Comparison of ENCODE assay signal across 28 mouse cellular contexts in the genomic region with DNA sequence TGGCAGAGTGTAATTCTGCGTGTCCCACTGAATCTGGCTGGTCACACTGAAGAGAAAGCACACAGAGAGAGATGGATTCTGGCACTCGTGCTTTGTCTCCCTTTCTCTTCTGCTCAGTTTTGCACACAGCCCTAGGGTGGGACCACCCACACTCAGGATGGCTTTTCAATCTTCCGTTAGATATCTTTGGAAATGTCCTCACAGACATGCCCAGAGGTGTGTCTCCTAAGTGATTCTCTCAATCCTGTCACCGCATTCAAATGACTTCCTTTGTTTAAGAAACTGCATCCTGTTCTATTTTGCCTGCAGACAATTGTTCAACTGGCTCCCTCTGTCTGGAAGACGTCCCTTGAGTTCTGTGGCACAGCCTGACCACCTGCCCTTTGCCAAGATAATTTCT.
DNase-seq lines count a peak whose midpoint lies in the region; ATAC-seq and TF ChIP-seq lines count a peak whose summit lies in the region.
"Had no signal": no experiment of that assay in that cellular context is flagged by ENCODE, and none has a peak within 500 bp of the region (broad histone marks: within the 10 kb centered on the region; RNA-seq: fewer than 3 reads in every experiment).

No protein-coding gene starts in this region.

- H3K36me3 ChIP-seq in hindbrain, embryonic 11.5 days (ENCODE audit: control insufficient read depth, insufficient read depth, low read length), result no peaks in the 10 kb centered on the region
- H3K36me3 ChIP-seq in hindbrain, embryonic 16.5 days (ENCODE audit: control insufficient read depth, insufficient read depth, low read length), result no peaks in the 10 kb centered on the region
- H3K36me3 ChIP-seq: embryonic facial prominence, embryonic 10.5 days; embryonic facial prominence, embryonic 15.5 days; heart, embryonic 13.5 days; lung, embryonic 15.5 days; midbrain, embryonic 15.5 days had no signal

- no peaks in the 10 kb centered on the region; the same call in 1 of the 2 replicates for H3K4me1 ChIP-seq in hindbrain, embryonic 11.5 days (replicated peaks; ENCODE audit: control insufficient read depth, insufficient read depth, low read length)
- H3K4me1 ChIP-seq in hindbrain, embryonic 16.5 days (ENCODE audit: control insufficient read depth, insufficient read depth, low read depth, low read length), result no peaks in the 10 kb centered on the region
- H3K4me1 ChIP-seq: embryonic facial prominence, embryonic 15.5 days; forebrain, embryonic 13.5 days; heart, embryonic 13.5 days; lung, embryonic 15.5 days; megakaryocyte, embryonic 14.5 days had no signal

- no peak for TF ChIP-seq POLR2A in brain, embryonic 14.5 days (IDR thresholded peaks at IDR 0.05; ENCODE audit: borderline replicate concordance, extremely low read depth, insufficient read depth, insufficient read length, poor library complexity, severe bottlenecking)

- H3K9ac ChIP-seq in hindbrain, embryonic 11.5 days (ENCODE audit: low read depth, low read length), result no peak overlapping the region
- no peak overlapping the region for H3K9ac ChIP-seq in hindbrain, embryonic 16.5 days (ENCODE audit: low read depth, low read length)
- H3K9ac ChIP-seq: embryonic facial prominence, embryonic 15.5 days; forebrain, embryonic 13.5 days; heart, embryonic 13.5 days; liver, embryonic 14.5 days; lung, embryonic 15.5 days; midbrain, embryonic 15.5 days had no signal

- no peaks in the 10 kb centered on the region for H3K9me3 ChIP-seq in hindbrain, embryonic 11.5 days (ENCODE audit: control insufficient read depth, low read length)
- no peaks in the 10 kb centered on the region for H3K9me3 ChIP-seq in hindbrain, embryonic 16.5 days (ENCODE audit: control insufficient read depth, low read length)
- H3K9me3 ChIP-seq: embryonic facial prominence, embryonic 10.5 days; embryonic facial prominence, embryonic 15.5 days; forebrain, embryonic 13.5 days; heart, embryonic 13.5 days; lung, embryonic 15.5 days; midbrain, embryonic 15.5 days had no signal

- H3K4me2 ChIP-seq in hindbrain, embryonic 11.5 days (replicated peaks; ENCODE audit: low read depth, low read length), result no peak overlapping the region
- H3K4me2 ChIP-seq in hindbrain, embryonic 16.5 days (ENCODE audit: low read length), result no peak overlapping the region
- H3K4me2 ChIP-seq: embryonic facial prominence, embryonic 15.5 days; forebrain, embryonic 13.5 days; heart, embryonic 13.5 days; lung, embryonic 15.5 days; midbrain, embryonic 15.5 days had no signal

- intact Hi-C loops in left cerebral cortex, postnatal 25 days (cut with DNase I), result no loop called here

- H3K4me3 ChIP-seq in hindbrain, embryonic 11.5 days (ENCODE audit: low read depth, low read length), result no peak overlapping the region
- no peak overlapping the region for H3K4me3 ChIP-seq in hindbrain, embryonic 16.5 days (ENCODE audit: low read length)
- H3K4me3 ChIP-seq: embryonic facial prominence, embryonic 10.5 days; embryonic facial prominence, embryonic 15.5 days; forebrain, embryonic 13.5 days; heart, adult 2 months; heart, embryonic 13.5 days; lung, embryonic 15.5 days; megakaryocyte, embryonic 14.5 days; midbrain, embryonic 15.5 days had no signal

- TF ChIP-seq CTCF in brain, embryonic 14.5 days (IDR thresholded peaks at IDR 0.05; ENCODE audit: borderline replicate concordance, extremely low read depth, insufficient read depth, insufficient read length), result no peak

- H3K27me3 ChIP-seq in hindbrain, embryonic 11.5 days (ENCODE audit: control insufficient read depth, insufficient read depth, low read length), result no peaks in the 10 kb centered on the region
- H3K27me3 ChIP-seq in hindbrain, embryonic 16.5 days (replicated peaks; ENCODE audit: control insufficient read depth, insufficient read depth, low read length), result no peaks in the 10 kb centered on the region
- H3K27me3 ChIP-seq: embryonic facial prominence, embryonic 15.5 days; forebrain, embryonic 13.5 days; heart, embryonic 13.5 days; lung, embryonic 15.5 days; megakaryocyte, embryonic 14.5 days; midbrain, embryonic 15.5 days had no signal

- peak; percentile 19 for DNase-seq in hindbrain, embryonic 11.5 days (ENCODE audit: low spot score)
- peak; percentile 57 for DNase-seq in ES-CJ7 (ENCODE audit: low read depth, low spot score)
- DNase-seq in brain, embryonic 14.5 days (ENCODE audit: low read depth), result peak; percentile 35
- peak; percentile 43 for DNase-seq in lung, postnatal 25 days (ENCODE audit: low spot score)
- no peak for DNase-seq in left cerebral cortex, postnatal 25 days (ENCODE audit: low spot score in 2 of 2)
- DNase-seq in T-cell, adult 2 months (ENCODE audit: low spot score), result no peak
- DNase-seq: adrenal gland, adult 8-10 months; cerebellum, adult 8-10 months; cerebellum, postnatal 25 days; gastrocnemius, postnatal 25 days; heart, adult 2 months; heart, postnatal 10 days; kidney, adult 8-10 months; kidney, postnatal 10 days; layer of hippocampus, postnatal 36 days; liver; thymus, adult 2 months; thymus, postnatal 4 days had no signal

- WGBS in hindbrain, embryonic 11.5 days, result 40% methylated on average over 5 of the region's 5 CpGs
- 32% methylated on average over 5 of the region's 5 CpGs for WGBS in hindbrain, embryonic 16.5 days

- 0 out of 2 replicates have a peak, but pooled peaks have one; percentile 27 for ATAC-seq in hindbrain, embryonic 11.5 days (ENCODE audit: low FRiP score)
- no peak for ATAC-seq in hindbrain, embryonic 16.5 days
- ATAC-seq: forebrain, embryonic 13.5 days; intestine, embryonic 16.5 days; midbrain, embryonic 15.5 days had no signal

- no peak overlapping the region for H3K27ac ChIP-seq in hindbrain, embryonic 11.5 days (ENCODE audit: low read depth, low read length)
- H3K27ac ChIP-seq in hindbrain, embryonic 16.5 days (ENCODE audit: low read depth, low read length), result no peak overlapping the region
- H3K27ac ChIP-seq: embryonic facial prominence, embryonic 10.5 days; embryonic facial prominence, embryonic 15.5 days; forebrain, embryonic 13.5 days; heart, adult 2 months; heart, embryonic 13.5 days; liver, embryonic 14.5 days; lung, embryonic 15.5 days; midbrain, embryonic 15.5 days had no signal

Comparison
In these comparisons a context has a peak if more than half of its experiments do, and no peak if none do; other contexts are left out.
1. DNase-seq: peak in hindbrain, embryonic 11.5 days (single experiment), ES-CJ7 (single experiment), brain, embryonic 14.5 days (single experiment) and lung, postnatal 25 days (single experiment); none in left cerebral cortex, postnatal 25 days (0 of 2) and T-cell, adult 2 months (single experiment).